Mouse (Mus musculus) right cerebral cortex, postnatal 14 days (tissue): ENCODE data around the gene Smc3.

Source experiments
- DNase-seq: peaks from one replicate; pipeline ENCODE4 v3.0.0; 2022

Smc3 gene

GRCm38 (mm10) chr19:53657437-53657836 lies 57.2 kb downstream of the Smc3 start:
- no peak for DNase-seq

GRCm38 (mm10) chr19:53660722-53661420 lies 60.7 kb downstream of the Smc3 start:
- no peak for DNase-seq

- no peak for DNase-seq
Measured at GRCm38 (mm10) chr19:53661938-53662722, 61.9 kb downstream of the Smc3 start.

GRCm38 (mm10) chr19:53664831-53665230 lies 64.6 kb downstream of the Smc3 start:
- DNase-seq = no peak

GRCm38 (mm10) chr19:53665391-53665790 lies 65.2 kb downstream of the Smc3 start:
- DNase-seq = no peak

GRCm38 (mm10) chr19:53666708-53667107 lies 66.5 kb downstream of the Smc3 start:
- DNase-seq = no peak

GRCm38 (mm10) chr19:53668821-53669220 lies 68.6 kb downstream of the Smc3 start:
- no peak for DNase-seq

GRCm38 (mm10) chr19:53670625-53671141 lies 70.5 kb downstream of the Smc3 start:
- DNase-seq = no peak

GRCm38 (mm10) chr19:53671432-53671831 lies 71.2 kb downstream of the Smc3 start:
- DNase-seq = no peak

GRCm38 (mm10) chr19:53674131-53674925 lies 74.1 kb downstream of the Smc3 start:
- no peak for DNase-seq

- no peak for DNase-seq
Measured at GRCm38 (mm10) chr19:53676228-53676627, 76.0 kb downstream of the Smc3 start.

GRCm38 (mm10) chr19:53676718-53677634 lies 76.8 kb downstream of the Smc3 start, which contains the start of gene Rbm20:
Gene Rbm20 (plus strand): TSS chr19:53677306.
- DNase-seq = peak; percentile 34

- no peak for DNase-seq
Measured at GRCm38 (mm10) chr19:53679194-53679593, 79.0 kb downstream of the Smc3 start.

GRCm38 (mm10) chr19:53679981-53680380 lies 79.8 kb downstream of the Smc3 start:
- no peak for DNase-seq

- DNase-seq = no peak
Measured at GRCm38 (mm10) chr19:53682427-53682826, 82.2 kb downstream of the Smc3 start.

GRCm38 (mm10) chr19:53687592-53687991 lies 87.4 kb downstream of the Smc3 start:
- DNase-seq = no peak

- DNase-seq = no peak
Measured at GRCm38 (mm10) chr19:53690816-53691215, 90.6 kb downstream of the Smc3 start.

- no peak for DNase-seq
Measured at GRCm38 (mm10) chr19:53694020-53694419, 93.8 kb downstream of the Smc3 start.
